Mouse (Mus musculus) C2C12 (cell line): ENCODE data around the gene Blnk.

Experiments used
- CTCF ChIP-seq: IDR thresholded peaks from one replicate; pipeline ENCODE4 v1.5.1; 2011; ENCODE audit not compliant: control insufficient read depth, insufficient read depth, insufficient read length
- MYOD1 ChIP-seq: IDR thresholded peaks from one replicate; pipeline ENCODE4 v1.6.1; 2011; ENCODE audit warnings: low read depth; ENCODE audit not compliant: control insufficient read depth, insufficient read length

- no peak for TF ChIP-seq MYOD1
- TF ChIP-seq CTCF, result no peak
These were observed 59.0 kb downstream of the Blnk start for GRCm38 (mm10) chr19:40935376-40935775.
